Mouse (Mus musculus): ENCODE measurements around the gene Rhoh.

Gene Rhoh

DNA sequence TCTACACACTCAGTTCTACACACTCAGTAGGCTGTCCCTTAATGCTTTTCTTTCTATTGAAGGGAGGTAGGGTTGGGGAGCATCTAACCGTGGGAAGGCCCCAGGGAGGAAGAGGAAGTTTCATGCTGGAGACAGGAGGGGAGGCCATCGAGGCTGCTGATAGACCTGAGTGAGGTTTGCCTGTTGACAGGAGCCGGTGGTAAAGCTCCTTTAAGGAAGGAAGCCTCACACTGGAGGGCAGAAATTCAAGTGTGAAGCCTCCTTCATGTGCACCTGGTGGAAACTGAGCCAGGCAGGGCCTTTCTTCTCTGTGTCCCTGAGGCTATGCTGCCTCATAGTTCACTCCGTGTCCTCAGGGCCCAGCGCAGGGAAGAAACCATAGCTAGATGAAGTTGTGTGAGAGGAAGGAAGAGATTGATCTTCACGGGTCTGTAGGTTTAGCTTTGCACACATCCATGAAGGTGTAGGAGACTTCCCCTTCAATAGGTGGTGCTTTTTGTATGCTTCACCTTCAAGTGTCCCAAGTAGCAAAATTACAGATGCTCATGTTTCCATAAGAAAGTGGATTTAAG is 34.2 kb downstream of the Rhoh start:
- no peak for DNase-seq (ENCODE audit: low spot score)

DNA sequence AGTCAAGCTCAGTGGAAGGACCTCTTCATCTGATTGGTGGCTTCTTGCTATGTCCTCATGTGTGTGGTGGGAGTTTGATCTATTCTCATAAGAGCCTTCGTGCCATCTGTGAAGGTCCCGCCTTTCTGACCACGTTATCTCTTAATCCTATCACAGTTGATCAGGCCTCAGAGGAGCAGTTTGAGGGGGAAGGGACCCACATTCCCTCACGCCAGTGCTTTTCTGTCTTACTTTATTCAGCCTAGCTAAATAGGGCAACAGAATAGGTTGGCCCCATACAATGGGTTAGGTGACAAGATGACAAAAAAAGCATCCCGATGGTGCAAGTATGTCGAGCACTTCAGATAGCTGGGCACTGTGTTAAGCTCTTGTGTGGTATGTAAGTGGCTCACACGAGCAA is 34.8 kb downstream of the Rhoh start:
- DNase-seq (ENCODE audit: low spot score): no peak

DNA sequence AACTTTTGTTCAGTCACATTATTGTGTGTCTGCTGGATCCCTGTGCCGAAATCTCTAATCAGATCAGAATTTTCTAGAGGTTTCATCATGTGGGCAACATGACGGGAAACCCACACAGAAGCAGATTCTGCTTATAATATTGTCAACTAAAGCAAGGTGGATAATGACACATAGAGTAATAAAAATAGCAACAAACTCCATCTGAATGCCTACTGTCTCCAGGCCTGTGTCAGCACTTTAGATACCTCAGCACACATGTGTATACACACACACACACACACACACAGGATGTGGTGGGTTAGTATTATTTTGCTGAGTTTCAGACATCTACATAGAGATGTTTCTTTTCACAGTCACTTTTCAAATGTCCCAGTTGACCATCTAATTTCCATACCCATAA is 36.7 kb downstream of the Rhoh start:
- DNase-seq (ENCODE audit: low spot score): no peak

DNA sequence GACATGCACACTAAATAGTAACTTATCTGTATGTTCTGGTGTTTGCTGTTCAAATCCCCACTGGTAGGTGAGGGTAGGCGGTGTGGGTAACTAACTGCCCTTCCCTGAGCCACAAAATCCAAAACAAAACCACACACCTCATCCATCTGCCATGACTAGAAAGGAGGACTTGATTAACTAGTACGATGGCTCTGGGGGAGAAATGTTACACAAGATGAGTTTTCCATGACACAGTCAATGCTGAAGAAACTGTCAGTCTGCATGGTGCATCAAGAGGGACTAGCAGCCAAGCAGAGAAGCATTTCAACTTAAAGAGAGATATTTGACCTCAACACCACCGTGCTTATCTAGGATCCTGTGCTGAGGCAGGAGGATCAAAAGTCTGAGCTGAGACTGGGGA is 37.7 kb downstream of the Rhoh start:
- DNase-seq (ENCODE audit: low spot score): no peak

DNA sequence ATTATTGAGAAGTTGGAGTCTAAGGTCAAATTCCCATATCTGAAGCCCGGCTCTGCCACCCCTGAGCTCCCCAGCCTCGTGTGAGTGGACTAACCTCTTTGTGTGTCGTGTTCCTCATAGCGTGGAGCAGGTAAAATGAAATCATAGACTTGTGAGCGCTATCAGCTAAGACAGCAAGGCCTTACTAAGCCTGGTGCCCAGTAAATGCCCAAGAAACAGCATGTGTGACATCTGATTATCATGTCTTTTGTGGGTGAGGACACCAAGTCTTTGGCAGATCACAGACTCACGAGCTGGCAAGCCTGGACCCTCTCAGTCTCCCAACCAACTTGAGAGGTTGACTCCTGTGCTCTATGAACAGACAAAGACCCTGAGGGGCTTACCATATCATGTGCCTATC is 39.1 kb downstream of the Rhoh start:
- no peak for DNase-seq (ENCODE audit: low spot score)

DNA sequence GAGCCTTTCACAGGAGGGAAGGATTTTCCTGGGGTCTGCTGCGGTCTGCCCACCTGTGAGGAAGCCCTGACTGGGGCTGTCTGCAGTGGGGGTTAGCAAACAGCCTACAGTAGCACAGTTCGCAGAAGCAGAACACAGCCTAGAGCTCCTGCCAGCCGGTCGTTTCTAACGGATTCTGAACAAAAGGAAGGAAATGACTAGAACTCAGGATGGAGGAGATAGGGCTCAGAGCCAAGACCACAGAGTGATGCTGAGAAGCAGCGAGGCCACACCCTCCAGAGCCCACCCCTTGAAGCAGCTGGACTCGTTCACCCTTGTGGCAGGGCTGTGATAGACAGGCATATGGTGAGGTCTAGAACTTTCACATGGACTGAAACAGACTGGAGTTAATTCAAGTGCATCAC is 39.9 kb downstream of the Rhoh start:
- DNase-seq (ENCODE audit: low spot score): peak; percentile 35

DNA sequence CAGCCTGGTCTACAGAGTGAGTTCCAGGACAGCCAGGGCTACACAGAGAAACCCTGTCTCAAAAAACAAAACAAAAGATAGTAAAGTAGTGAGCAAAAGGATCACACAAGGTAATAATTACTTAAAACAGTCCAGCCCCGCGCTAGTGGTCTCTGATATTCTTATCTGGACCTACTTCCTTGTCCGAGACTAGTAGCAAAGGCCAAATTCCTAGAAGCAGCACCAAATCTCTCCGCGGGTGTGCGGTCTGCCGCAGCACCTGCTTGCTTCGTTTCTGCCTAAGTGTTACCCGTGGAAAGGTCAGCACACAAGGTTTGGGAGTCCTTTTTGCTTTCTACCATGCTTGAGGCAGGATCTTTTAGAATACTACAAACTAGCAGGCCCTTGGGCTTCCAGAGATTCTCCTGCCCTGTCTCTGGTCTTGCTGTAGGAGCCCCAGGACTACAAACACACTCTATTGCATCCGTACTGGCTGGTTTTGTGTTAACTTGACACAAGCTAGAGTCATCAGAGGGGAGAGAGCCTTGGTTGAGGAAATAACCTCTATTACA is 40.9 kb downstream of the Rhoh start:
- DNase-seq (ENCODE audit: low spot score): no peak

DNA sequence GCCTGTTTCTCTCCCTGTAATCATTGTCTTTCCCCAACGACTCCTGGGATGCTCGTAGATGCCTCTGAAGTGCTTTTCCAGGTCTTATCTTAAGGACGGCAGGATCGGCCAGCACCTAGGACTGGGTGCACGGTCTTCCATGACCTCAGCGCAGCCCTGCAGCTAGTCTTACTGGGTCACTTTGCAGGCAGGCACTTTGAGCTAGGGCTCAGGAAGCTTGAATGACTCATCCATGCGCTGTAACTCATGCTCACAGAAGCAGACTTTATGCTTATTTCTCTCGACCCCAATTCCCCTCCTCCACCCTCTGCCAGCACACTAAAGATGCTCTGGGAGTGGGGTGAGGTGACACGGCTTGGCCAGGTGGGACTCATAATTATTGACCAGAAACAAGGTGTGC is 41.8 kb downstream of the Rhoh start:
- DNase-seq (ENCODE audit: low spot score): no peak

DNA sequence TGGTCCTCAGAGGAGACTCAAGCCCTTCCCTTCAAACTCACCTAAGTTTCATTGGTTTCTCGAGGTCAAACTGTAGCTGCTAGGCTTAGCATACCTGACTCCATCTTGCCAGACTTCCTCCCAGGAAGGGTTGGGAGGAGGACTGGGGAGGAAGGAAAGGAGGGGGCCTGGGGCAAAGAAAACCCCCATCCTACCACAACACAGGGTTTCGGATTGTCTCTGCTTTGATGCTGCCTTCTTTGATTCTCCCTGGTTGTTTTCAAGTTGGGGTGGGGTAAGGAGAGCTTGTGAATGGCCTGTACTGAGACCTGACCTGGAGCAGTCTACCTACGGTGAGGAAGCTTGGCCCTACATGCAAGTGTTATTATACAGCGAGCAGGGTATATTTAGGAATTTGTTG is 43.5 kb downstream of the Rhoh start:
- DNase-seq (ENCODE audit: low spot score): no peak

DNA sequence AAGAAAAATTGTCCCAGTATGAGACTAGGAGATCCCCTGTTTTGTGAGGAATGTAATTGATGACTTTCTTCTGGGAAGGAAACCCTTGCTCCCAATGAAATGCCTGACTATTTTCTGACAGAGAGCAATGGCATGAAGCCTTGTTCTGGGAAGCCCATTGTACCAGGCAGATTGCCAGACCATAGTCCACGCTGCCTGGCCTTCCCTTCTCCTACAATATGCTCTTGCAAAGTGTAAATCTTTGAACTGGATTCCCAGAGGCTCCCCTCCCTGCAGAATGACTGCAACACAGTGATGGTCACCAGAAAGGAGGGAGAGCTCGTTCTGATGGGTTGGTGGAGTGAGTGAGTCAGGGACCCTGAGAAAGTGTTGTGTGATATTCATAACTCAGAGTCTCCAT is 47.7 kb downstream of the Rhoh start:
- no peak for DNase-seq (ENCODE audit: low spot score)

DNA sequence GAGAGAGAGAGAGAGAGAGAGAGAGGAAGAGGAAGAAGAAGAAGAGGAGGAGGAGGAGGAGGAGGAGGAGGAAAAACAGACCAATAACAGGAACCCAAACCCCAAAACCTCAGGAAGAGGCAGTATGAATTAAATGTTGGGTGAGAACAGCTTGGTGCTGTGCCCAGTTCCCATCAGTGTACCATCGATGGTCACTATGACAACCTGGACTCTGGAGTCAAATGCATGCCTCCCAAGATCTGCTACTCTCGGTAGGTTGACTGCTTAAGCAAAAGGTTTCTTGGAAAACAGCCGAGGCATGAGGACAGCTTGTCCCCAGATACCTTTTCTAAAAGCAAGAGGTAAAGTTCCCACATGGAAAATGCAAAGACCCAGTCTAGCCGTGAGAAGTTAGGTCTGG is 48.3 kb downstream of the Rhoh start:
- no peak for DNase-seq (ENCODE audit: low spot score)

DNA sequence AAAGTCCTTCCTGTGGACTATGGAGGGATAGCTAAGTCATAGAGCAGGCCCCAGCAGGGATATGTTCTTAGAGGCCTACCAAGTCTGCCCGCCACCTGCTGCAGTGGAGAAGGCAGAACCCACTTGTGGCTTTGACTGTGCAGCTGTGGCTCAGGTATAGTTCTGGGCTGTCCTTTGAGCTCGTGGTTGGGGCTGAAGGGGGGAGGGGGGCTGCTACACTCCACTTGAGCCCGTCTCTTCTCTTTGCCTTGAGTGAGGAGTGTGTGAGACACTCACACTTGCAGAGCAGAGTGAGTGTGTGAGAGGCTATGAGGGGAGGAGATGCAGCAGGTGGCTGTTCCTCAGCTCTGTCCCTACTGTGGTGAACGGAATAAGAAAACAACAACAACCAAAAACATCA is 49.4 kb downstream of the Rhoh start:
- no peak for DNase-seq (ENCODE audit: low spot score)

DNA sequence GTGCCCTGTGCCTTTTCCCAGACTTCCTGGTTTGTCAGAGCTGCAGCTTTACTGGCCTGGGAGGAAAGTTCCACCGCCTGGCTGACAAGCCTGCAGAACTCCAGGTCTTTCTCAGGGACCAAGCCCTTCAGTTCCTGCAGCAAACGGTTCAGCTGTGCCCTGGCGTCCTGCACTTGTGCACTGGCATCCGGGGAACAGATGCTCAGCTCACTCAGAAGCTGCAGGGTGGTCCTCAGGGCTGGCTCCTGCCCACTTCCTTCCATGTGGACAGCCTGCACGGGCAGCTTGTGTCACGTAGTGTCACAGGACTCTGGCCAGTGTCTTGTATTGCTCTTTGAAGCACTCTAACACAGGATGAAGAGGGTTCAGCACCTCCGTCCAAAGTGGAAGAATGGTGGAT is 50.7 kb downstream of the Rhoh start:
- no peak for DNase-seq (ENCODE audit: low spot score)

DNA sequence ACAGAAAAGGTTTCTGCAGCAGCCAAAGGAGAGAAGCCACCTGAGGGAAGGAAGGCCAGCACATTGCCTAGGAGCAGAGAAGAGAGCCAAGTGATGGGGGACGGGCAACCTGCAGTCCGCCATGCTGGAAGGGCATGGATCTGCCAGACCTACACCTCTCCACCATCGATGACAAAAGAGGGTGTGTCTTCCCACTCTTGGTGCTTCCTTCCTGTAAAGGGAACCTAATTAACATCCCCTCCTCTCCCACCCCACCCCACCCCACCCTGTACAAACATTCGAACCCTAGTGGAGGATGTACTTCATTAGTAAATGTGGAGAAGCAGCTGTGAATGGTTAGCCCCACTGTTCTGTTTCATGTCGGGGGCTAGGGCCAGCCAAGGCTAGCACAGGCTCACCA is 51.2 kb downstream of the Rhoh start:
- no peak for DNase-seq (ENCODE audit: low spot score)

DNA sequence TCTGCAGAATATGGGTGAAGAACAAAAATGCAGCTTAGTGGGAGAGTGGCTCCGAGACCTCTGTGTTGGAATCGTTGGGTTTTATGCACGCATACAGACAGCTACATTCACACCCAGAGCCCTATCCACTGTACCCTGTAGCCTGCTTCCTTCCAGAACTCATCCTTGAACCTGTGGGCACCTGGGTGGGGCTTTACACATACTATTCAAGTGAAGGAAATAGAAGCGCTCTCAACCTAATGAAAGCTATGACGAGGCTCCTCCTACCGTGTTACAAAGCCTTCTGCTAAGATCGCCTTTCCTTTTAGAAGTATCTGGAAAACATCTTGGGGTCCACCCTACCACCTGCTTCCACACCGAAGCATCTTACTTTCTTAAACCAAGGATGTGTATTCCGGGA is 52.1 kb downstream of the Rhoh start:
- DNase-seq (ENCODE audit: low spot score): no peak

DNA sequence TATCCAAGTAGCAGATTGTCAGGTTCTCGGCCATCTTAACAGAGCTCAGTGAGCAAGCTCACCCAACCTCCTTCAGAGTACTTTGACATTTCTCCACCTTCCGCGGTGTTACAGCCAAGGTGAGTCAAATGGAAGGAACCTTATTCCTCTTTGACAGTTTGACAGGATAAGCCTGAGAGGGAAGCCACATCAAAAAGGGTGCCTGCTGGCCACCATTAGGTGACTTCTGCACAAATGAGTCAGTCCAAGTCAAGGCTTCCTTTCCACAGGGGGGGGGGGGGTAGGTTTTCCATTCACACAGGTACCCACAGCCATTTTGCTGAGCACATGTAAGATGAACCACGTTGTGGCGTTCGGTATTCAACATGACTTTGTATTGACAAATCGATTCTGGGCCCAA is 53.3 kb downstream of the Rhoh start:
- no peak for DNase-seq (ENCODE audit: low spot score)

DNA sequence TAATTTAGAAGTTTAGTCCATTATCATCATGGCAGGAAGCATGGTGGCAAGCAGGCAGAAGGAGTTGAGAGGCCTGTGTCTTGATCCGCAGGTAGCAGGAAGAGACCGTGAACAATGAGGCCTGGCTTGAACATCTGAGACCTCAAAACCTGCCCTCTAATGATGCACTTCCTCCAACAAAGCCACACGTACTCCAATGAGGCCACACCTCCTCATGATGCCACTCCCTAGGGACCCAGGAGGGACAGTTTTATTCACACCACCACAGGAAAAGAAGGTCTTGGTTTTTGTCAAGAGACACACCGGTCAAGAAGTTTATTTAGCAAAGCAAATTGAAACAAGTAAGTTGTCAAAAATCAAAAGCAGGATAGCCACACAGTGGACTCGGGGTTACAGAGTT is 55.9 kb downstream of the Rhoh start:
- no peak for DNase-seq (ENCODE audit: low spot score)

DNA sequence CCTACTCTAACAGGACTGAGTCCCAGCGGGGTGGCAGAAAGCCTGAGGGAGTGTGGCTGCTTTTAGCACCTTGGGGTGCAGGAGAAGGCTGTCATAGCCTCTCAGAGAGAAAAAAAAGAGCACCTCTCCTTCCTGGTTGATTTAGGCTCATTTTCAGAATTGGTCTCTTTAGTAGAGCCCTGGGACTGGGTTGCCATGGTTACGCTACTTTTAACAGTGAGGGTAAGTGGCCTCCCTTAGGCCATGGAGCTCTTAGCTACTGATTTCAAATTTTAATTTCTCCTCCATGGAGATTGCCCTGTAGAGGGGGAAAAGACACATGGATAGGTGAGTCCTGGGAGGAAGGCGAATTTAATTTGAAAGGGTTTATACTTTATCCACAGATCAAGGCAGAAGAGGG is 57.6 kb downstream of the Rhoh start:
- DNase-seq (ENCODE audit: low spot score): no peak

DNA sequence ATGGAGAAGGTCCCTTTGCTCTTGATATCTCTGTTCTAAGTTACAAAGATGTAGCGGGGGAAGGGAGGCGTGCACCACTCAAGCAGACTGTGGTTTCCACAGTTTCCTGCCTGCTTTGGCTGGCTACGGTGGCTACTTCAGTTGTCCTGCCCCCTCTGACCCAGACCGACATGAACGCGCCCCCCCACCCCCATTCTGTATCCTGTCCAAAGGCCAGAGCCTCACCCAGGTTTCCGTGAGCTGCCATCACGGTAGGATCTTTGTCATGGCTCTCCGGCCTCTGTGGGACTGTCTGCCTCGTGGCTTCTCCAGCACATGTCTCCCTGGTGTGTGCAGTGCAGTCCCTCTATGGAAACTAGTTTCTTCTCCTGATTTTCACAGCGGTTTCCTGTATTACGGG is 58.3 kb downstream of the Rhoh start:
- DNase-seq (ENCODE audit: low spot score): no peak

DNA sequence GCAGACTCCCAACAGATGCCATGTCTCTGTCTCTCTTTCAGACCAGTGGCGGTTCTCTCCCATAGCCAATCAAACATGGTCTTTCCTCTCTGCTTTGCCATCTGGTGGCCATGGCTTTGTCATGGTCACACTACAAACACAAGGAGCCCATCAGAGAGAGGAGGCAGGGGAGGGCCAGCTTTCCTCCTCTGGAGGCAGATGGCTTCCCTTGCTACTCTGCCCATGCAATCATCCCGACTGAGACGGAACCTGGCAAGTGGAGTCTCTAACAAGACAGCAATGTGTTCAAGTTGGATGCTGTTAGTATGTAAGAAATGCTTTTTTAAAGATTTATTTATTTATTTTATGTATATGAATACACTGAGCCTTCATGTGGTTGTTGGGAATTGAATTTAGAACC is 58.9 kb downstream of the Rhoh start:
- DNase-seq (ENCODE audit: low spot score): no peak

DNA sequence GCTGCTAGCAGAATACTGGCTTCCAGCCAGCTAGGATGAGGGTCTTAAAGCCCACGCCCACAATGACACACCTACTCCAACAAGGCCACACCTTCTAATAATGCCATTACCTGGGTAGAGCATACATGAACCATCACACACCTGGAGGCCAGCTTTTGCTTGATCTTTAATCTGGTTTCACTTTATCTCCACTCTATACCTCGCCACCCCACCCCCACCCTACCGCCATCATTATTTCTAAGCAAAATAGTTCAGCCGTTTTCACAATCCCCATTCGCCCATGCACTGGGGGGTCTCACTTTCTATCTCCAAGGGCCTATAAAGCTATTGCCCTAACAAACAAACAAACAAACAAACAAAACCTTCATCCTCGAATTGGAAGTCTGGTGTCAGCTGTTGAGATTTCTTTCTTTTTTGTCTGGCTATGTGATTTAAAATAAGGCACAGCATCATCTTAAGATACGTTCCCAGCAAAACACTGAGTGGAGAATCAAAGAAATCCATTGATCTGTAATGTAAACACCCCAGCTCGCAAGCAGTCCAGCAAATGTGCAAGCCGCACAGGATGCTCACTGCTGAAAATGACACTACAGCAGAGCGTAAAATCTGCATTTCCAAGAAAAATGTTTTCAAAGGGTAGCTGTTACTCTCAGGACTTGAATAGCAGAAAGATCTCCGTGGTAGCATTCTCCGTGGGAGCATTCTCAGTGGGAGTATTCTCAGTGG is 59.9 kb downstream of the Rhoh start:
- DNase-seq (ENCODE audit: low spot score): no peak

DNA sequence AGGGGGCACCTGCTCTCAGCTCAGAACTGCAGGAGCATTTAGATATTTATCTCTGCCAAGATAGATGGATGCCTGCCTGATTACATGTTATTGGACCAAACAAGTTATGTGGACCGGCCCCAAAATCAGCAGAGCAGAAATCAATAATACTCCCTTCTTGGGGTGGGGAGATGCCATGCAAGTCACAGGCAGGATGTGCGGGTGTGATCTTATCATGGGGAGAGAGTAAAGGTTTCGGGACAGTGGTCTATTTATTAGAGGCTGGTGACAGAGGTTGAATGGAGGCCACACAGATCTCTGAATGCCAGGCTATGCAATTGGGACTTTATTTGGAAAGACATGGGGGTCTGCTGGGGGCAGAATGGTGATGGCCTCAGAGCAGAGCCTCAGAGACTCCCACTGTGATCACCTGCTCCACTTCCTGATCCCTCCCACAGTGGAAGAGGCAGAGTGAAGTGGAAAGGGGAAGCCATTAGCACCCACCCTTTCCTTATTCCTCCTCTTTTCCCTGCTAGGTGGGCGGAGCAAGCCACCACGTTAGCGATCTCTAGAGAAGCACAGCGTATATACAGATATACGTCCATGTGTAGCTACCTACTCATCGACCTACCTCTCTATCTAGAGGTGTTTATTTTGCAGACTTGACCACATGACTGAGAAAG is 60.6 kb downstream of the Rhoh start:
- DNase-seq (ENCODE audit: low spot score): no peak

DNA sequence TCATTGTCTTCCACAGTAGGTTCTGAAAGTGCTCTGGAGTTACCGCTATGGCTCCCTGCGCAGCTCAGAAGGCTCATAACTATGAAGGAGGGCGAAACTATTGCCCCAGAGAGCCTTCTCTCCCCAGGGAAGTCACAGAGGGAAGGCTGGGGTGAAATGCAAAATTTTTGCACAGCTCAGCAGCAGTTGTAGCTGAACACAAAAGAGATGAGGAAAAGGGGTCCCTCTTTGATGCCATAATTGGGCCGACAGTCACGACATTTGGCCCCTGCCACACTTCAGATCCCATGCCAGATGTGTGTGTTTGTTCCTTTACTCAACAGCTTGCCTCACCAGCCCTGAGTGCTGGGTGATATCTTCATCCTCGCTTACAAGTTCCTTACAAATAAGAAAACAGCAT is 65.7 kb downstream of the Rhoh start:
- DNase-seq (ENCODE audit: low spot score): no peak

DNA sequence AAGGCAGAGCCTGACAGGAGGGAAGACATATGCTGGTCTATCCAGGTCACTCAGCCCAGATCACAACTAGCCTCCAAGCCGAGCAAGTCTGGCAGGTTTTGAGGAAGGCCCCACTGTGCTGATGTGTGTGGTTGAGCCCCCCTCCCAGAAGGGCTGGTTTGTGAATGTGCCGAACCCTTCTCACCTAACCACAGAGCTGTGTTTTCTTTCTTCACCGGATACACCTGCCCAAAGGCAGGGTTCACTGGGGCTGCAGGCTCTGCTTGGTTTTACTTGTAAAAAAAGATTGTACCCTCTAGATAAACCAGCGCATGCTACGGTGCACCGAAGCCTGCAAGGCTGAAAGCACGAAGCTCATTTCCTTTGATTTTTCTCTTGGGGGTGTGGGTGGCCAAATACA is 68.1 kb downstream of the Rhoh start:
- no peak for DNase-seq (ENCODE audit: low spot score)
